Mouse (Mus musculus): Measurements from ENCODE around the gene Cpa4. TPM values are rescaled to one million over a fixed set of nuclear protein-coding genes. Genes with fewer than 3 reads are reported as not detected.

The Cpa4 gene
- polyA plus RNA-seq, 1 experiment from 2014 or later, result 0.84 TPM

- no peaks in the 10 kb centered on the region for H3K36me3 ChIP-seq (ENCODE audit: control insufficient read depth, insufficient read depth, low read length)
- H3K4me3 ChIP-seq (ENCODE audit: low read length), result no peak overlapping the region
- ATAC-seq, result no peak
- no peak overlapping the region for H3K9ac ChIP-seq (ENCODE audit: low read depth, low read length)
- no peak overlapping the region for H3K27ac ChIP-seq (ENCODE audit: low read depth, low read length)
- no peaks in the 10 kb centered on the region for H3K9me3 ChIP-seq (ENCODE audit: control insufficient read depth, low read length)
- H3K4me1 ChIP-seq (ENCODE audit: control insufficient read depth, insufficient read depth, low read depth, low read length), result peaks cover 10% of the 10 kb centered on the region
- WGBS, result 16% methylated on average over 6 of the region's 9 CpGs
- no peaks in the 10 kb centered on the region for H3K27me3 ChIP-seq (replicated peaks; ENCODE audit: control insufficient read depth, insufficient read depth, low read length)
- H3K4me2 ChIP-seq (ENCODE audit: low read length), result no peak overlapping the region
Measured at GRCm38 (mm10) chr6:30556080-30556479, 12.1 kb upstream of the Cpa4 start.

DNA sequence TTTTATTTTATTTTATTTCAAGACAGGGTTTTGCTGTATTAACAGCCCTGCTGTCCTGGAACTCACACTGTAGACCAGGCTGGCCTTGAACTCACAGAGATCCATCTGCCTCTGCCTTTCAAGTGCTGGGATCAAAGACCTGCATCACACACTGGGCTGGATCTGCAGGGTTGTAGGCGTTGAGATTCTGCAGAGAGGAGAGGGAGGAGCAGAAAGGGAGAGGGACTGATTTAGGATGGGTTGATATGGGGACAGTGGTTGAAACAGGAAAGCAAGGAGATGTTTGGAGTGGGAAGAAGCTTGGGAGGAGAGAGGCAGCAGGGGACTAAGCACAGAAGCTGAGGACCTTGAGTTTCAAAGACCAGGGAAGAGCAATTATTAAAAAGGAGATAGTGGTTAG lies 8.4 kb upstream of the Cpa4 start:
- 53% methylated on average over 1 of the region's 1 CpGs for WGBS
- H3K27ac ChIP-seq (ENCODE audit: low read depth, low read length), result no peak overlapping the region
- no peaks in the 10 kb centered on the region for H3K36me3 ChIP-seq (ENCODE audit: control insufficient read depth, insufficient read depth, low read length)
- H3K9me3 ChIP-seq (ENCODE audit: control insufficient read depth, low read length), result no peaks in the 10 kb centered on the region
- H3K9ac ChIP-seq (ENCODE audit: low read depth, low read length), result no peak overlapping the region
- H3K27me3 ChIP-seq (replicated peaks; ENCODE audit: control insufficient read depth, insufficient read depth, low read length), result no peaks in the 10 kb centered on the region
- H3K4me3 ChIP-seq (ENCODE audit: low read length), result no peak overlapping the region
- no peak for ATAC-seq
- H3K4me2 ChIP-seq (ENCODE audit: low read length), result no peak overlapping the region
- no peaks in the 10 kb centered on the region for H3K4me1 ChIP-seq (ENCODE audit: control insufficient read depth, insufficient read depth, low read depth, low read length)

GRCm38 (mm10) chr6:30562132-30562531 lies 6.0 kb upstream of the Cpa4 start:
- Histone ChIP-seq H3K4me3 (ENCODE audit: low read length) (no peak overlapping the region), H3K27ac (ENCODE audit: low read depth, low read length) (no peak overlapping the region), H3K4me1 (ENCODE audit: control insufficient read depth, insufficient read depth, low read depth, low read length) (no peaks in the 10 kb centered on the region), H3K9me3 (ENCODE audit: control insufficient read depth, low read length) (no peaks in the 10 kb centered on the region), H3K27me3 (replicated peaks; ENCODE audit: control insufficient read depth, insufficient read depth, low read length) (no peaks in the 10 kb centered on the region), H3K9ac (ENCODE audit: low read depth, low read length) (no peak overlapping the region), H3K36me3 (ENCODE audit: control insufficient read depth, insufficient read depth, low read length) (no peaks in the 10 kb centered on the region), H3K4me2 (ENCODE audit: low read length) (no peak overlapping the region)
- ATAC-seq, result no peak
- WGBS, result 85% methylated on average over 4 of the region's 4 CpGs

DNA sequence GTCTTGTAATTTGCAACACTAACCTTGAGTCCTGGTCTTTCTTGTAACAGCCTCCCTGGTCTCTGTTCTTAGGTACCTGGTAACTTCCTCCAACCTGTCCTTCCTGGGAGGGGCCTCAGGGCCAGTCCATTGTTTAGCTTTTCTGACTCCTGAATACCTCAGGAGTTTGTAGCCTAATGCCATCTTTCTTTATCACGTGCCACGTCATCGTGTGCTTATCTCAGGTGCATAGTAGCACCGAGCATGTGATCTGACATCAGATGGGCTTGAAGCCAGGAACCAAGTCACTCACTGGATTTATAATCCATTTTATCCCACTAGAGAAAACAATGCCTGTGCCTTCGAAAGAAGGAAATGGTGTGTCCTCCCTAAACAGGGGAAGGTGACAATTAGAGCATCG lies 4.6 kb upstream of the Cpa4 start:
- no peak for ATAC-seq
- H3K27me3 ChIP-seq (replicated peaks; ENCODE audit: control insufficient read depth, insufficient read depth, low read length), result no peaks in the 10 kb centered on the region
- 81% methylated on average over 6 of the region's 6 CpGs for WGBS
- no peaks in the 10 kb centered on the region for H3K9me3 ChIP-seq (ENCODE audit: control insufficient read depth, low read length)
- H3K4me2 ChIP-seq (ENCODE audit: low read length), result no peak overlapping the region
- H3K27ac ChIP-seq (ENCODE audit: low read depth, low read length), result no peak overlapping the region
- H3K4me3 ChIP-seq (ENCODE audit: low read length), result no peak overlapping the region
- H3K36me3 ChIP-seq (ENCODE audit: control insufficient read depth, insufficient read depth, low read length), result no peaks in the 10 kb centered on the region
- H3K9ac ChIP-seq (ENCODE audit: low read depth, low read length), result no peak overlapping the region
- H3K4me1 ChIP-seq (ENCODE audit: control insufficient read depth, insufficient read depth, low read depth, low read length), result no peaks in the 10 kb centered on the region

- H3K9me3 ChIP-seq (ENCODE audit: control insufficient read depth, low read length), result no peaks in the 10 kb centered on the region
- H3K4me1 ChIP-seq (ENCODE audit: control insufficient read depth, insufficient read depth, low read depth, low read length), result no peaks in the 10 kb centered on the region
- H3K9ac ChIP-seq (ENCODE audit: low read depth, low read length), result no peak overlapping the region
- no peak overlapping the region for H3K27ac ChIP-seq (ENCODE audit: low read depth, low read length)
- ATAC-seq, result no peak
- H3K36me3 ChIP-seq (ENCODE audit: control insufficient read depth, insufficient read depth, low read length), result no peaks in the 10 kb centered on the region
- no peak overlapping the region for H3K4me2 ChIP-seq (ENCODE audit: low read length)
- no peaks in the 10 kb centered on the region for H3K27me3 ChIP-seq (replicated peaks; ENCODE audit: control insufficient read depth, insufficient read depth, low read length)
- no peak overlapping the region for H3K4me3 ChIP-seq (ENCODE audit: low read length)
- WGBS, result 95% methylated on average over 6 of the region's 6 CpGs
Measured at GRCm38 (mm10) chr6:30564051-30564450, 4.1 kb upstream of the Cpa4 start.

DNA sequence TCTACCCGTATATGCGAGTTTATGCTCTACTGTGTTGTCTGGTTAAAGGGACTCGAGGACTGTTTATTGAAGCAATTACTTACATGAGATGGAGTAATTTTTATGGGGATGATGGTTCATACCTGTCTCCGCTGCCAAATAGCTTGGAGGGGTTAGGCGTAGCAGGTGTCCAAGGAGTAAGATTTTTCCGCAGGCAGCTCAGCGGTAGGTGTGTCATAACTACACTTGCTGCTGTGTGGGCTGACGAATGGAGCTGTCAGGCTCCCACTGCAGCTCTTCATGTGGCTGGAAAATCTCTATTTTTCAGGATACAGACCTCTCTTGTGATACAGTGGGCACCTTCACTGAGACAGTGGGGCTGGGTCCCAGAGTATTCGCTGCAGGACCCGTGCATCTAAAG lies 1.2 kb downstream of the Cpa4 start:
- Histone ChIP-seq H3K4me2 (ENCODE audit: low read length) (no peak overlapping the region), H3K4me1 (ENCODE audit: control insufficient read depth, insufficient read depth, low read depth, low read length) (peaks cover 9% of the 10 kb centered on the region), H3K9me3 (ENCODE audit: control insufficient read depth, low read length) (no peaks in the 10 kb centered on the region), H3K36me3 (ENCODE audit: control insufficient read depth, insufficient read depth, low read length) (no peaks in the 10 kb centered on the region), H3K9ac (ENCODE audit: low read depth, low read length) (no peak overlapping the region), H3K27ac (ENCODE audit: low read depth, low read length) (no peak overlapping the region), H3K27me3 (replicated peaks; ENCODE audit: control insufficient read depth, insufficient read depth, low read length) (no peaks in the 10 kb centered on the region), H3K4me3 (ENCODE audit: low read length) (no peak overlapping the region)
- WGBS, result 83% methylated on average over 10 of the region's 10 CpGs
- peak; percentile 41; the same call in 1 of the 2 replicates for ATAC-seq

DNA sequence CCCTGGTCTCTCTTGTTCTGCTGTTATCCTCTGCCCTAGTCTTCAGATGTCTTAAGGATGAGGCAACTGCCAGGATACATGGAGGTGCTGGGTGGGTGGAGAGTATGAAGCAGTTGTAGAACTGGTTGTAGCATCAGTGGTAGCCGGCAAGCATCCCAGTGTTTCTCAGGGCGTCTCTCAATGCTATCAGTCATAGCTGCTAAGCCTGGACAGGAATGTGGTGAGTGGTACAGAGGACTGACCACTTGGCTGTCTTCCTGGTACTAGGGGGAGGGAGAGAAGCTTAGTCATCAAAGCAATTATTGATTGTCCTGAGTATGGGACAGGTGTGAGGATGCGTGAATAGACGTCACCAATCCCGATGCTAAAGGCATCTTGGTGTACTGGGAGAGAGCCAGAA lies 1.8 kb downstream of the Cpa4 start:
- Histone ChIP-seq H3K4me1 (ENCODE audit: control insufficient read depth, insufficient read depth, low read depth, low read length) (peaks cover 9% of the 10 kb centered on the region), H3K4me3 (ENCODE audit: low read length) (no peak overlapping the region), H3K4me2 (ENCODE audit: low read length) (no peak overlapping the region), H3K27me3 (replicated peaks; ENCODE audit: control insufficient read depth, insufficient read depth, low read length) (no peaks in the 10 kb centered on the region), H3K9ac (ENCODE audit: low read depth, low read length) (no peak overlapping the region), H3K36me3 (ENCODE audit: control insufficient read depth, insufficient read depth, low read length) (no peaks in the 10 kb centered on the region), H3K27ac (ENCODE audit: low read depth, low read length) (no peak overlapping the region), H3K9me3 (ENCODE audit: control insufficient read depth, low read length) (no peaks in the 10 kb centered on the region)
- ATAC-seq, result no peak
- 93% methylated on average over 5 of the region's 5 CpGs for WGBS

- Histone ChIP-seq H3K4me2 (ENCODE audit: low read length) (peak overlapping the region; percentile 5; the same call in 1 of the 2 replicates), H3K9me3 (ENCODE audit: control insufficient read depth, low read length) (no peaks in the 10 kb centered on the region), H3K4me1 (ENCODE audit: control insufficient read depth, insufficient read depth, low read depth, low read length) (peaks cover 9% of the 10 kb centered on the region), H3K27ac (ENCODE audit: low read depth, low read length) (peak overlapping the region; percentile 26), H3K27me3 (replicated peaks; ENCODE audit: control insufficient read depth, insufficient read depth, low read length) (no peaks in the 10 kb centered on the region), H3K36me3 (ENCODE audit: control insufficient read depth, insufficient read depth, low read length) (no peaks in the 10 kb centered on the region), H3K4me3 (ENCODE audit: low read length) (no peak overlapping the region), H3K9ac (ENCODE audit: low read depth, low read length) (no peak overlapping the region)
- peak; percentile 94 for ATAC-seq
- 31% methylated on average over 20 of the region's 20 CpGs for WGBS
Measured at GRCm38 (mm10) chr6:30572456-30573311, 4.5 kb downstream of the Cpa4 start.

- Histone ChIP-seq H3K4me2 (ENCODE audit: low read length) (no peak overlapping the region), H3K36me3 (ENCODE audit: control insufficient read depth, insufficient read depth, low read length) (no peaks in the 10 kb centered on the region), H3K9ac (ENCODE audit: low read depth, low read length) (no peak overlapping the region), H3K4me1 (ENCODE audit: control insufficient read depth, insufficient read depth, low read depth, low read length) (peaks cover 9% of the 10 kb centered on the region), H3K27me3 (replicated peaks; ENCODE audit: control insufficient read depth, insufficient read depth, low read length) (no peaks in the 10 kb centered on the region), H3K4me3 (ENCODE audit: low read length) (no peak overlapping the region), H3K9me3 (ENCODE audit: control insufficient read depth, low read length) (no peaks in the 10 kb centered on the region), H3K27ac (ENCODE audit: low read depth, low read length) (peak overlapping the region; percentile 26; the same call in 1 of the 2 replicates)
- no peak for ATAC-seq
- WGBS, result 49% methylated on average over 5 of the region's 5 CpGs
Measured at GRCm38 (mm10) chr6:30573380-30573779, 5.2 kb downstream of the Cpa4 start.

Measured in hindbrain, embryonic 16.5 days (tissue).